Mouse (Mus musculus): ENCODE measurements around the gene Gm10718. TPM values are rescaled to one million over a fixed set of nuclear protein-coding genes. Genes with fewer than 3 reads are reported as not detected.
A peak's percentile ranks its signal among the peaks of the same experiment; 100 is the strongest.
"Not testable (repeated sequence)": the region's sequence is repeated elsewhere in the genome, so short reads cannot be mapped to it uniquely, and the experiment has no call there.

Gene Gm10718
- 1 to 10 TPM in 1 of 2 experiments, under 1 TPM in 1; 0.94 to 1.6 TPM for total RNA-seq (2021)
- long read RNA-seq, experiment 1: 0 reads
- long read RNA-seq, experiment 2: 0 reads

GRCm38 (mm10) chr9:3023312-3023984 is at the start of gene Gm10718:
Gene Gm10718 (plus strand): TSS chr9:3023547.
- peak; percentile 31 for DNase-seq

- peak; percentile 12 for DNase-seq
Measured at GRCm38 (mm10) chr9:3000445-3000972, 22.8 kb upstream of the Gm10718 start, which contains the start of gene Gm10722. Gene Gm10722 (plus strand): TSS chr9:3000922.

- DNase-seq: not testable (repeated sequence)
Measured at GRCm38 (mm10) chr9:3001006-3001405, 22.3 kb upstream of the Gm10718 start.

GRCm38 (mm10) chr9:3001948-3002659 is 21.2 kb upstream of the Gm10718 start:
- DNase-seq: peak; percentile 100

- peak; percentile 23 for DNase-seq
Measured at GRCm38 (mm10) chr9:3002794-3003396, 20.5 kb upstream of the Gm10718 start, which contains the start of gene Gm11168. Gene Gm11168 (plus strand): TSS chr9:3003346.

- not testable (repeated sequence) for DNase-seq
Measured at GRCm38 (mm10) chr9:3006179-3006578, 17.2 kb upstream of the Gm10718 start.

GRCm38 (mm10) chr9:3006636-3007035 is 16.7 kb upstream of the Gm10718 start:
- not testable (repeated sequence) for DNase-seq

- DNase-seq: peak; percentile 5
Measured at GRCm38 (mm10) chr9:3007272-3007671, 16.1 kb upstream of the Gm10718 start.

- not testable (repeated sequence) for DNase-seq
Measured at GRCm38 (mm10) chr9:3009331-3009730, 14.0 kb upstream of the Gm10718 start.

- not testable (repeated sequence) for DNase-seq
Measured at GRCm38 (mm10) chr9:3012054-3012621, 11.2 kb upstream of the Gm10718 start.

GRCm38 (mm10) chr9:3012733-3013279 is 10.5 kb upstream of the Gm10718 start, which contains the start of gene Gm10721:
Gene Gm10721 (plus strand): TSS chr9:3013140.
- DNase-seq: not testable (repeated sequence)

GRCm38 (mm10) chr9:3015354-3015753 is 8.0 kb upstream of the Gm10718 start, which contains the start of gene Gm10720:
Gene Gm10720 (plus strand): TSS chr9:3015654.
- not testable (repeated sequence) for DNase-seq

GRCm38 (mm10) chr9:3015896-3016295 is 7.5 kb upstream of the Gm10718 start:
- peak; percentile 10 for DNase-seq

- not testable (repeated sequence) for DNase-seq
Measured at GRCm38 (mm10) chr9:3017108-3017507, 6.2 kb upstream of the Gm10718 start, which contains the start of gene Gm10719. Gene Gm10719 (plus strand): TSS chr9:3017408.

- DNase-seq: peak; percentile 100
Measured at GRCm38 (mm10) chr9:3018944-3019343, 4.4 kb upstream of the Gm10718 start.

GRCm38 (mm10) chr9:3019835-3020727 is 3.3 kb upstream of the Gm10718 start:
- DNase-seq: peak; percentile 82

GRCm38 (mm10) chr9:3022316-3023008 is 885 bp upstream of the Gm10718 start:
- DNase-seq: not testable (repeated sequence)

- not testable (repeated sequence) for DNase-seq
Measured at GRCm38 (mm10) chr9:3023985-3024648, 770 bp downstream of the Gm10718 start.

- DNase-seq: not testable (repeated sequence)
Measured at GRCm38 (mm10) chr9:3024912-3025467, 1.6 kb downstream of the Gm10718 start, which contains the start of gene Gm10717. Gene Gm10717 (plus strand): TSS chr9:3025417.
